Mouse (Mus musculus) frontal cortex, postnatal 10 days (tissue): ENCODE results near the gene 9130213A22Rik.
"Not testable (repeated sequence)": the region's sequence is repeated elsewhere in the genome, so short reads cannot be mapped to it uniquely, and the experiment has no call there.

Experiments used
- DNase-seq, 2 experiments: peaks; one replicate each; pipeline ENCODE4 v3.0.0; 2022; ENCODE audit warnings: low spot score in 2 of 2, mixed read lengths in 1 of 2

Gene 9130213A22Rik

GRCm38 (mm10) chr11:69093856-69094255, 28.5 kb downstream of the 9130213A22Rik start:
- not testable (repeated sequence) for DNase-seq

- no peak for DNase-seq
Observed at GRCm38 (mm10) chr11:69092871-69093270, 29.5 kb downstream of the 9130213A22Rik start.

- peak; percentile 54 to 76 for DNase-seq
Observed at GRCm38 (mm10) chr11:69092386-69092751, 30.0 kb downstream of the 9130213A22Rik start.

GRCm38 (mm10) chr11:69091566-69092385, 30.6 kb downstream of the 9130213A22Rik start:
- DNase-seq = no peak

GRCm38 (mm10) chr11:69090367-69090766, 32.0 kb downstream of the 9130213A22Rik start:
- DNase-seq = no peak

- peak in 1 of 2 experiments; percentile 35 for DNase-seq
Observed at GRCm38 (mm10) chr11:69089616-69090290, 32.6 kb downstream of the 9130213A22Rik start.

GRCm38 (mm10) chr11:69088856-69089615, 33.4 kb downstream of the 9130213A22Rik start:
- peak in 1 of 2 experiments; percentile 36 for DNase-seq

GRCm38 (mm10) chr11:69088103-69088855, 34.1 kb downstream of the 9130213A22Rik start, which contains the start of gene Vamp2:
Gene Vamp2 (plus strand): TSS chr11:69088490.
- peak; percentile 92 to 93 for DNase-seq

GRCm38 (mm10) chr11:69087597-69087996, 34.8 kb downstream of the 9130213A22Rik start:
- DNase-seq = no peak

- DNase-seq = peak in 1 of 2 experiments; percentile 65
Observed at GRCm38 (mm10) chr11:69087082-69087481, 35.3 kb downstream of the 9130213A22Rik start.

- DNase-seq = peak in 1 of 2 experiments; percentile 58
Observed at GRCm38 (mm10) chr11:69086390-69086789, 36.0 kb downstream of the 9130213A22Rik start.

- DNase-seq = no peak
Observed at GRCm38 (mm10) chr11:69085608-69086007, 36.8 kb downstream of the 9130213A22Rik start.

- no peak for DNase-seq
Observed at GRCm38 (mm10) chr11:69081613-69082012, 40.8 kb downstream of the 9130213A22Rik start.

GRCm38 (mm10) chr11:69080855-69081222, 41.5 kb downstream of the 9130213A22Rik start:
- no peak for DNase-seq

- DNase-seq = no peak
Observed at GRCm38 (mm10) chr11:69080102-69080854, 42.1 kb downstream of the 9130213A22Rik start.

GRCm38 (mm10) chr11:69078805-69079438, 43.5 kb downstream of the 9130213A22Rik start:
- no peak for DNase-seq

GRCm38 (mm10) chr11:69078041-69078440, 44.3 kb downstream of the 9130213A22Rik start:
- no peak for DNase-seq

- no peak for DNase-seq
Observed at GRCm38 (mm10) chr11:69077316-69077715, 45.1 kb downstream of the 9130213A22Rik start.

GRCm38 (mm10) chr11:69076572-69076971, 45.8 kb downstream of the 9130213A22Rik start:
- DNase-seq = no peak
